Mouse (Mus musculus): Measurements from ENCODE around the gene Trmt11. TPM values are rescaled to one million over a fixed set of nuclear protein-coding genes. Genes with fewer than 3 reads are reported as not detected.

Trmt11 gene
- polyA plus RNA-seq (2021; fragmentation: Nextera tagmentation) = 6.6 and 7.7 TPM in 2 replicates
- long read RNA-seq, experiment 1, transcript Trmt11-201 (13 exons, 2,359 nt) = major isoform, 9 of 19 reads
- long read RNA-seq, experiment 1, partial matches to known transcripts = 7 of 19 reads
- long read RNA-seq, experiment 1, other reads (novel, unspliced or antisense) = 3 of 19 reads
- long read RNA-seq, experiment 2, transcript Trmt11-201 (13 exons, 2,359 nt) = major isoform, 24 of 42 reads
- long read RNA-seq, experiment 2, partial matches to known transcripts = 6 of 42 reads
- long read RNA-seq, experiment 2, other reads (novel, unspliced or antisense) = 12 of 42 reads

GRCm38 (mm10) chr10:30600542-30600966 lies at the start of gene Trmt11:
Gene Trmt11 (minus strand): TSS chr10:30600749.

GRCm38 (mm10) chr10:30629513-30629912 lies 29.0 kb upstream of the Trmt11 start, which contains the start of gene Hint3:
Gene Hint3 (minus strand): TSS chr10:30629632.

Other genes with a start within 250 kb of the Trmt11 start
- 30.2 and 30.8 TPM in 2 replicates for gene Hint3, start 28.9 kb upstream of the Trmt11 start, polyA plus RNA-seq (2021; fragmentation: Nextera tagmentation)
- 21.1 and 22.0 TPM in 2 replicates for gene Ncoa7, start 202.6 kb upstream of the Trmt11 start, polyA plus RNA-seq (2021; fragmentation: Nextera tagmentation)
- gene Hey2, start 242.1 kb upstream of the Trmt11 start, polyA plus RNA-seq (2021; fragmentation: Nextera tagmentation) = 1.3 and 1.4 TPM in 2 replicates